Mouse (Mus musculus) forebrain, embryonic 13.5 days (tissue): ENCODE data around the gene Pou4f2. TPM values are rescaled to one million over a fixed set of nuclear protein-coding genes. Genes with fewer than 3 reads are reported as not detected.

Source experiments
- ATAC-seq: fragments of 200-750 bp; cut with Nextera tagmentation; 2 replicates; pipeline ENCODE4 v1.8.0; 2017
- H3K27ac ChIP-seq: fragments of 300-500 bp; sonication (generic); 2 replicates; pipeline ENCODE4 v1.5.1; 2015; ENCODE audit warnings: inconsistent platforms, mild to moderate bottlenecking, moderate library complexity
- H3K27me3 ChIP-seq: fragments of 300-500 bp; sonication (generic); 2 replicates; pipeline ENCODE4 v1.6.1; 2015; ENCODE audit warnings: mild to moderate bottlenecking, inconsistent platforms
- H3K36me3 ChIP-seq: fragments of 300-500 bp; sonication (generic); 2 replicates; pipeline ENCODE4 v1.6.1; 2015; ENCODE audit warnings: mild to moderate bottlenecking, inconsistent platforms; ENCODE audit not compliant: poor library complexity, severe bottlenecking
- H3K4me1 ChIP-seq: fragments of 300-500 bp; sonication (generic); 2 replicates; pipeline ENCODE4 v1.6.1; 2015; ENCODE audit warnings: inconsistent platforms
- H3K4me2 ChIP-seq: fragments of 300-500 bp; sonication (generic); 2 replicates; pipeline ENCODE4 v1.6.1; 2015; ENCODE audit warnings: inconsistent platforms, mild to moderate bottlenecking, moderate library complexity
- H3K4me3 ChIP-seq: fragments of 300-500 bp; sonication (generic); 2 replicates; pipeline ENCODE4 v1.5.1; 2015; ENCODE audit warnings: mild to moderate bottlenecking, inconsistent platforms
- H3K9ac ChIP-seq: fragments of 300-500 bp; sonication (generic); 2 replicates; pipeline ENCODE4 v1.6.1; 2015; ENCODE audit warnings: mild to moderate bottlenecking, inconsistent platforms
- H3K9me3 ChIP-seq: fragments of 300-500 bp; sonication (generic); replicated peaks from 2 replicates; pipeline ENCODE4 v1.6.1; 2016; ENCODE audit warnings: inconsistent platforms
- WGBS: fragments of 180-500 bp; shearing (Covaris S2); methylation state at CpG from one replicate; pipeline ENCODE4 v1.1.7; 2015; 5-methylcytosine and 5-hydroxymethylcytosine counted together
- polyA plus RNA-seq: library from polyadenylated mRNA; unstranded; fragments of >200 nt; fragmentation: Nextera tagmentation; extraction: Ambion mirVana; gene quantifications from 2 replicates; pipeline ENCODE4 v1.2.1, GENCODE M21; 2015

Gene Pou4f2
- polyA plus RNA-seq, 1 experiment from 2014 or later = not detected

DNA sequence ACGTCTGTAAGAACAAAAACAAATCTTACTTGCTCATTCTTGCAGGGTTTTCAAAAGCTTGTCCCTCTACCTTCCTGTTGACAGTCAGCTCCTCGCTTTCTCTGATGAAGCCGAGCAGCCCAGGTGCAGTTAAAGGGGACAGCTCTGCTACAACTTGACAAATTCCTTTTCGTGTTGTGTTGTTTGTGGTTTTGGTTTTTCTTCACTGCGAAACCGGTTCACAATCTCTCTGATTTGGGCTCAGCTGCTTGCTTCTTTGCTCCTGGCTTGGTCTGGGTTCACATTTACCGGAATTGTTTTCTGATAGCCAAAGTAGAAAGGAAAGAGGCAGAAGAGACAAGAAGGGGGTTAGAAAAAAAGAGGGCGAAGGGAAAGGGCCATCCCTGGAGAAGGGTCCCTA, 2.1 kb downstream of the Pou4f2 start:
- no peak overlapping the region for H3K9ac ChIP-seq
- H3K27me3 ChIP-seq = peaks cover 92% of the 10 kb centered on the region
- H3K4me3 ChIP-seq = 0 out of 2 replicates have a peak overlapping the region, but pooled peaks have one; percentile 41
- 3% methylated on average over 8 of the region's 8 CpGs for WGBS
- no peaks in the 10 kb centered on the region for H3K9me3 ChIP-seq
- ATAC-seq = no peak
- no peak overlapping the region for H3K4me2 ChIP-seq
- no peaks in the 10 kb centered on the region for H3K36me3 ChIP-seq
- H3K27ac ChIP-seq = no peak overlapping the region
- H3K4me1 ChIP-seq = peaks cover 32% of the 10 kb centered on the region

DNA sequence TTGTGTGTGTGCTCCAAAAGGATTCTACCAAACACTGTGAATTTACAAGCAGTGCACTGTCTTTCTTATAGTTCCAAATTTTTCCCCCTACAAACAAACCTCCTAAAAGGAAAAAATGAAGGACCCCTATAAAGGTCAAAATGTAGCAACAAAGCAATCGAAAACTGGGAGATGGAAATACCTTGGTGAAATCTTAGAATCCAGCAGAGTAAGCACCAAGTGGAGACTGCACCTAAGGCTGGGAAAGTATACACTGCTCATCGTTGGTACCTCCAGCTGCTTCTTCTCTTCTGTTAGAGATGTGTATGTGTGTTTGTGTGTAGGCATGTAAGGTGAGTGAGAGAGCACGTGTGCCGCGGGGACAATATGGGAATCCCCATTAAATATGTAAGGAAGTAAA, 3.1 kb downstream of the Pou4f2 start:
- H3K27ac ChIP-seq = no peak overlapping the region
- 14% methylated on average over 5 of the region's 5 CpGs for WGBS
- peaks cover 91% of the 10 kb centered on the region for H3K27me3 ChIP-seq
- ATAC-seq = no peak
- no peak overlapping the region for H3K9ac ChIP-seq
- H3K4me2 ChIP-seq = no peak overlapping the region
- no peaks in the 10 kb centered on the region for H3K36me3 ChIP-seq
- no peaks in the 10 kb centered on the region for H3K9me3 ChIP-seq
- peaks cover 32% of the 10 kb centered on the region for H3K4me1 ChIP-seq
- no peak overlapping the region for H3K4me3 ChIP-seq

DNA sequence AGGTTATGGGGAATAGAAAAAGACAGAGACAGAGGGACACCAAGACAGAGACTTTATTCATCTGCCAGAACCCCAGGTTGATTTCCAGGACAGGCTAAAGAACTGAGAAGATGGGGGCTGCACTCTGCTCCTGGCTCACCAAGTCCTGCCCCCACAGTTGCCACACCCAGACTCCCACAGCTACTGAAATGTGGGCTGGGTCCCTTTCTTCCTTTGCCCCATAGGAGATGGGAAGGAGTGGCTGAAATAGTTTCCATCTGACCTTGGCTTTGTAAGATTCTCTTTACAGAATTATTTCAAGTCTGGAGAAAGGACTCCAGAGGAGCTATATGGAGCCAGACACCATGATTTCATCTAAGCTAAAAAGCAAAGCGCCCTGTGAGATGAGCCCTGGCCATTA, 4.0 kb downstream of the Pou4f2 start:
- 15% methylated on average over 1 of the region's 1 CpGs for WGBS
- H3K4me3 ChIP-seq = no peak overlapping the region
- H3K9me3 ChIP-seq = no peaks in the 10 kb centered on the region
- peaks cover 91% of the 10 kb centered on the region for H3K27me3 ChIP-seq
- ATAC-seq = no peak
- no peak overlapping the region for H3K9ac ChIP-seq
- no peak overlapping the region for H3K4me2 ChIP-seq
- no peaks in the 10 kb centered on the region for H3K36me3 ChIP-seq
- H3K27ac ChIP-seq = no peak overlapping the region
- peaks cover 31% of the 10 kb centered on the region for H3K4me1 ChIP-seq

- H3K9me3 ChIP-seq = no peaks in the 10 kb centered on the region
- H3K4me2 ChIP-seq = no peak overlapping the region
- H3K4me3 ChIP-seq = no peak overlapping the region
- H3K4me1 ChIP-seq = peaks cover 31% of the 10 kb centered on the region
- H3K27ac ChIP-seq = no peak overlapping the region
- H3K36me3 ChIP-seq = no peaks in the 10 kb centered on the region
- no peak for ATAC-seq
- no peak overlapping the region for H3K9ac ChIP-seq
- 2% methylated on average over 4 of the region's 4 CpGs for WGBS
- H3K27me3 ChIP-seq = peaks cover 91% of the 10 kb centered on the region
Measured at GRCm38 (mm10) chr8:78431356-78431755, 5.1 kb downstream of the Pou4f2 start.

GRCm38 (mm10) chr8:78428148-78428547, 8.3 kb downstream of the Pou4f2 start:
- Histone ChIP-seq H3K9me3 (no peaks in the 10 kb centered on the region), H3K27me3 (peaks cover 92% of the 10 kb centered on the region), H3K4me1 (peaks cover 14% of the 10 kb centered on the region), H3K9ac (no peak overlapping the region), H3K27ac (no peak overlapping the region), H3K4me3 (no peak overlapping the region), H3K4me2 (no peak overlapping the region), H3K36me3 (no peaks in the 10 kb centered on the region)
- WGBS = 1% methylated on average over 11 of the region's 11 CpGs
- no peak for ATAC-seq

DNA sequence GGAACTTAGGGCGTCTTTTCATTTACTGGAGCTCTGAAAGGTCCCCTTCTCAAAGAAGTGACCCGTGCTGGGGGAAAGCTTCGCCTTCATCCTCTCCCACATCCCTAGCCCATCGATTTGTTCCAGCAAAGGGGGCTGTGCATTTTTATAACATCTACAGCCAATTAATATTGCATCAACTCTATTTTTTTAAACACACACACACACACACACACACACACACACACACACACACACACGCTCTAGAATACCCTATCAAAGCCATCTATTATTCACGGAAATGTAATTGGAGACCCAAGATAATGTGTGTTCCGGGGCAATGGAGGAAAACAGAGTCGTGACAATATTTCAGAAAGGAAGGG, 8.7 kb downstream of the Pou4f2 start:
- no peak overlapping the region for H3K4me3 ChIP-seq
- H3K27ac ChIP-seq = no peak overlapping the region
- H3K9me3 ChIP-seq = no peaks in the 10 kb centered on the region
- H3K36me3 ChIP-seq = no peaks in the 10 kb centered on the region
- no peak overlapping the region for H3K4me2 ChIP-seq
- WGBS = under 1% methylated on average over 8 of the region's 8 CpGs
- H3K27me3 ChIP-seq = peaks cover 94% of the 10 kb centered on the region
- ATAC-seq = no peak
- no peak overlapping the region for H3K9ac ChIP-seq
- H3K4me1 ChIP-seq = peaks cover 14% of the 10 kb centered on the region

GRCm38 (mm10) chr8:78426875-78427768, 9.3 kb downstream of the Pou4f2 start:
- Histone ChIP-seq H3K36me3 (no peaks in the 10 kb centered on the region), H3K4me3 (peak overlapping the region; percentile 12; the same call in 1 of the 2 replicates), H3K27ac (no peak overlapping the region), H3K9ac (no peak overlapping the region), H3K4me1 (peaks cover 14% of the 10 kb centered on the region), H3K9me3 (no peaks in the 10 kb centered on the region), H3K4me2 (peak overlapping the region; percentile 6), H3K27me3 (peaks cover 94% of the 10 kb centered on the region)
- WGBS = 1% methylated on average over 32 of the region's 32 CpGs
- ATAC-seq = peak; percentile 47

GRCm38 (mm10) chr8:78426455-78426854, 10.0 kb downstream of the Pou4f2 start:
- Histone ChIP-seq H3K9ac (no peak overlapping the region), H3K4me2 (peak overlapping the region; percentile 6; the same call in 1 of the 2 replicates), H3K4me3 (0 out of 2 replicates have a peak overlapping the region, but pooled peaks have one; percentile 12), H3K27ac (no peak overlapping the region), H3K36me3 (no peaks in the 10 kb centered on the region), H3K4me1 (peaks cover 14% of the 10 kb centered on the region), H3K27me3 (peaks cover 94% of the 10 kb centered on the region), H3K9me3 (no peaks in the 10 kb centered on the region)
- WGBS = under 1% methylated on average over 10 of the region's 10 CpGs
- peak; percentile 58 for ATAC-seq

DNA sequence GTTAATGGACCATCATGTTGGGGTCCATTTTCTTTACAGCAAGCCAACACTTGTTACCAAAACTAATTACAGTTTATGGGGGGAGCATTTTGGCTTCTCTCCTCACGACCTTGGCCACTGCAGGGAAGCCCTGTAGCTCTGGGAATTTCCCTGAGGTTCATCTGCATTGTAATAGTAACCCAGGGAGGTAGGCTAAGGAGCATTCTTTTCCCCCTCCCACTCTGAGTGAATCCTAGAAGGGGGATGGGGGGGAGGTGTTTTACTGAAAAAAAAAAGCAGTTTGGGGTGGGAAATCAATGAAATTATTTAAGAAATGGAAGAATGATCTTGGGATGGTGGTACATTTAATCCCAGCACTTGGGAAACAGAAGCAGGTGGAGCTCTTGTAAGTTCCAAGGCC, 12.5 kb downstream of the Pou4f2 start:
- no peaks in the 10 kb centered on the region for H3K36me3 ChIP-seq
- H3K4me3 ChIP-seq = no peak overlapping the region
- 0% methylated on average over 1 of the region's 1 CpGs for WGBS
- no peak for ATAC-seq
- no peak overlapping the region for H3K9ac ChIP-seq
- H3K4me1 ChIP-seq = peaks cover 27% of the 10 kb centered on the region
- no peak overlapping the region for H3K4me2 ChIP-seq
- H3K27me3 ChIP-seq = peaks cover 99% of the 10 kb centered on the region
- H3K9me3 ChIP-seq = no peaks in the 10 kb centered on the region
- H3K27ac ChIP-seq = no peak overlapping the region

DNA sequence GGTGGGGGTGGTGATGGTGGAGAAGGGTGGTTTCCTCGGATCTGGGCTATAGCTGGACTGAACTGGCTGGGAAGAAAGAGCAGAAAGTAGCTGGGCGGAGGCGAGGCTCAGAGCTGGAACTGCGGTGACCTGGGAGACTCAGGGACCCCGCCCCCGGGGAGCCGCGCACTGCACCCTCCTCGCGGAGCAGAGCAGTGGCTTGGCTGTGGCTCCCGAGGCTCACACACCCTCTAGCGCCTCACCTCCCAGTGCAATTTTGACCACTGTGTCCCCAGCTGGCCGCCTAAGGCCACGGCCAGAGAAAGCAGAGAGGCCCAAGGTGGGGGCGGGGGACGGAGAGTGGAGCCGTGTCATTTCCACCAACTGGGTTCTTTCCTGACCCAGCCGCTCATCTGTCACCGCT, 16.3 kb downstream of the Pou4f2 start:
- Histone ChIP-seq H3K9me3 (no peaks in the 10 kb centered on the region), H3K27me3 (peaks cover 76% of the 10 kb centered on the region), H3K4me2 (peak overlapping the region; percentile 64), H3K27ac (no peak overlapping the region), H3K4me1 (peaks cover 13% of the 10 kb centered on the region), H3K9ac (peak overlapping the region; percentile 27; the same call in 1 of the 2 replicates), H3K36me3 (no peaks in the 10 kb centered on the region), H3K4me3 (peak overlapping the region; percentile 29)
- WGBS = under 1% methylated on average over 18 of the region's 19 CpGs
- ATAC-seq = peak; percentile 57

- peak overlapping the region; percentile 64 for H3K4me2 ChIP-seq
Measured at GRCm38 (mm10) chr8:78419272-78419671, 17.2 kb downstream of the Pou4f2 start.

GRCm38 (mm10) chr8:78390756-78391155, 45.7 kb downstream of the Pou4f2 start:
- Histone ChIP-seq H3K4me3 (no peak overlapping the region), H3K4me1 (no peaks in the 10 kb centered on the region), H3K9me3 (no peaks in the 10 kb centered on the region), H3K4me2 (no peak overlapping the region), H3K27me3 (no peaks in the 10 kb centered on the region), H3K9ac (no peak overlapping the region), H3K27ac (no peak overlapping the region), H3K36me3 (no peaks in the 10 kb centered on the region)
- ATAC-seq = no peak
- 93% methylated on average over 7 of the region's 7 CpGs for WGBS

More at GRCm38 (mm10) chr8:78419272-78419671, 17.2 kb downstream of the Pou4f2 start:
- Histone ChIP-seq H3K27me3 (peaks cover 68% of the 10 kb centered on the region), H3K9me3 (no peaks in the 10 kb centered on the region), H3K36me3 (no peaks in the 10 kb centered on the region), H3K4me3 (0 out of 2 replicates have a peak overlapping the region, but pooled peaks have one; percentile 29), H3K4me1 (peaks cover 13% of the 10 kb centered on the region), H3K27ac (no peak overlapping the region), H3K9ac (no peak overlapping the region)
- 12% methylated on average over 4 of the region's 4 CpGs for WGBS
- 0 out of 2 replicates have a peak, but pooled peaks have one; percentile 41 for ATAC-seq
